Mouse (Mus musculus) stomach, postnatal 0 days (tissue): Measurements from ENCODE around the gene 2610042L04Rik.
"Not testable (repeated sequence)": the region's sequence is repeated elsewhere in the genome, so short reads cannot be mapped to it uniquely, and the experiment has no call there.

Source experiments
- CTCF ChIP-seq: IDR thresholded peaks from 2 replicates; pipeline ENCODE4 v1.5.1; 2016; ENCODE audit warnings: antibody characterized with exemption, low read depth, mild to moderate bottlenecking, moderate library complexity
- EP300 ChIP-seq: optimal IDR thresholded peaks from 2 replicates; pipeline ENCODE3; 2016; ENCODE audit warnings: antibody characterized with exemption

DNA sequence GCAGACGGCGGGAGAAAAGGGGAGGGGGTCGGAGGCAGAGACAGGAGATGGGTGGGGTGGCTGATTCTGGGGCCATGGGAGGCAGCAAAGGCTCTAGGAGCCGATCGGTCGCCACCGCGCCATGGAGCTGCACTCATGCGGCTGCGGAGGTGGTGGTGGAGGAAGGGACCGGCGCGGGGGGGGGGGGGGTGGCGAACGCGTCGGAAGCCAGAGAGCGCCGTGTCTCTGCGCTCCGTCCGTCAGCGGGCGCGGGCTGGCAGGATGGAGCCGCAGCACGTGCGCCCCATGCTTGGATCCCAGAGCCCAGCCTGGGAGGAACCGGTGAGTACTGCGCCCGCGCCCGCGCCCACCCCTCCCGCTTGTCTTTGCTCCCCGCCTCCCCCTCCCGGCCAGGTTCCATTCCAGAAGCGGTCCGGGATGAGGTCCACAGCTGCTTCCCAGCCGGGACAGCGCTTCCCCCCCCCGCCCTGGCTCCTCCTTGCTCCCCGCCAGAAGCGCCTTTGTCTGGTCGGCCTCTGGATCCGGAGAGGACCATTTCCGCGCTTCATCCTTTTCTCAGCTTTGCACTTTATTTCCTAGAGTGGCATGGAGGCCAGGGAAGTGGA lies at the start of gene 2610042L04Rik:
- not testable (repeated sequence) for TF ChIP-seq CTCF, EP300
